Mouse (Mus musculus): ENCODE measurements at regions not wholly inside any gene's neighbourhood (a gene's known extent, or its start where the extent isn't known, plus 50 kb on each side); places are given as distances from the start of the nearest gene placed in this dataset.

- no peak for ATAC-seq (replicated peaks in 1 of 2; ENCODE audit: insufficient read depth in 1 of 2, low FRiP score in 2 of 2, low TSS enrichment in 1 of 2, low read depth in 1 of 2, poor library complexity in 2 of 2, severe bottlenecking in 2 of 2)
Observed at GRCm38 (mm10) chr2:171718855-171719254, 324.4 kb downstream of the Cbln4 start.

DNA sequence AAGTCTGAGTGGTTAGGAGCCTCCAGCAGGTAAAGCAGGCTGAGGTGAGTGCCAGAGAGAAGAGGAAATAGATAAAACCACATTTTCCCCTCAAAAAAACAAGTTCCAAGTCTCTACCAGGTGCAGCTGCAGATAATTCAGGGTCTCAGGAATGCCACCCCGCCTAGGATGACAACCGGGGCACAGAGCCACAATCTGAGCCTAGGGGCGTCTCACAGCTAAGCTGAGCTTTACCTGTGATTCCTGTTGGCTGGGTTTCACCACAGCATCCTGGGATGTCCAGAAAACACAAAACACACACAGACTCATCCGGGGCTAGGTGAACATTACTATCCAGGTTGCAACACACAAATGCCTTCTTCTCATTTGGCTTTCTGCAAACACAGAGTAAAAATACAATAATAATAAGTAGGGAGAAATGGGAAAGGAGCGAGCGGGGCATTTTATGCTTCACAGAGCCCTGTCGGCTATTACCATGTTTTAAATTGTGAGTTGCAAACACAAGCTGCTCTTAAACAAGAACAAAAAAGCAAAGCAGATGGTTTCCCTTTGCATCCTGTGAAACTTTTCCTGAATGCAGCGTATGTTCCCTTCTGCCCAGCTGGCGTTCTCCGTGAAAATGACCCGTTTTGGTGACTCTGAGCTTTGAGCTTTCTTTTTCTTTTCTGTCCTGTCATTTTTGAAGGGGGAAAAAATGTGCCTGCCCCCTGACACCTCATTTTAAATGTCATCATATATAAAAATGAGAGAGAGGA is 330.3 kb downstream of the Cbln4 start:
- no peak for ATAC-seq (replicated peaks in 1 of 2; ENCODE audit: insufficient read depth in 1 of 2, low FRiP score in 2 of 2, low TSS enrichment in 1 of 2, low read depth in 1 of 2, poor library complexity in 2 of 2, severe bottlenecking in 2 of 2)

DNA sequence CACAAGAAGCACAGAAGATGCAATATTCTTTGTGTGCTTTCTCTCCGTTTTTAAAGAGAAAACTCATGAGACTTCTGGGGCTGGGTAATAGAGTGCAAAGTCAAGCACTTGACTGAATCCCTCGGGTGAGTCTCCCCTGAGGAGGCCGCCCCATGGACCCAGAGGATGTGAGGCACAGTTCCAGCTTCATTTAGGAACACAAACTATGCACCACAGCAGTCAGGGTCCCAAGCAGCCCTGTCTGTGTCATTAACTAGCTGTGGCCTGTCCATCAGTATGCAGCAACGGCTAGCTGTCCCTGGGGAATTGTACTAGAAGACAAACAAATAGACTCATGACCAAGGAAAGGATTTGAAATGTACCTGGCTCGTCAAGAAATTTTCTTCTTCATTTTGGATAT is 349.7 kb downstream of the Cbln4 start:
- no peak for ATAC-seq (replicated peaks in 1 of 2; ENCODE audit: insufficient read depth in 1 of 2, low FRiP score in 2 of 2, low TSS enrichment in 1 of 2, low read depth in 1 of 2, poor library complexity in 2 of 2, severe bottlenecking in 2 of 2)

GRCm38 (mm10) chr2:171690781-171691180 is 352.5 kb downstream of the Cbln4 start:
- no peak for ATAC-seq (replicated peaks in 1 of 2; ENCODE audit: insufficient read depth in 1 of 2, low FRiP score in 2 of 2, low TSS enrichment in 1 of 2, low read depth in 1 of 2, poor library complexity in 2 of 2, severe bottlenecking in 2 of 2)

- no peak for ATAC-seq (replicated peaks in 1 of 2; ENCODE audit: insufficient read depth in 1 of 2, low FRiP score in 2 of 2, low TSS enrichment in 1 of 2, low read depth in 1 of 2, poor library complexity in 2 of 2, severe bottlenecking in 2 of 2)
Observed at GRCm38 (mm10) chr2:171689102-171689501, 354.2 kb downstream of the Cbln4 start.

DNA sequence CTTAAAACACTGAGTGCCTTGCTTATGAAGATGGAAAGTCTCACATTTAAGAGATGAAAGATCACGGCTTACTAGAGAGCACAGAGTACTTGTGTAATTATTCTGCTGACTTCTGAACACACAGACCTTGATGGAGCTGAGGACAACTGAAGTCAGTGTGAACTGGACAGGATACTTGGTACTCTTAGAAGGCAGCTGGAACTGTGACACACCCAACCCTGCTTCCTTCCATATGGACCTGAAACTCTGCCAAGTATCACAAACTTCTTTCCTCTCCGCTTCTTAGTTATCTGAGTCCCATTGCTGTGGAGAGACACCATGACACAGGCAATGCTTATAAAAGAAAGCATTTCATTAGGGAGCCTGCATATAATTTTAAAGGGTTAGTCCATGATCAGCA is 365.3 kb downstream of the Cbln4 start:
- ATAC-seq (replicated peaks in 1 of 2; ENCODE audit: insufficient read depth in 1 of 2, low FRiP score in 2 of 2, low TSS enrichment in 1 of 2, low read depth in 1 of 2, poor library complexity in 2 of 2, severe bottlenecking in 2 of 2): no peak

DNA sequence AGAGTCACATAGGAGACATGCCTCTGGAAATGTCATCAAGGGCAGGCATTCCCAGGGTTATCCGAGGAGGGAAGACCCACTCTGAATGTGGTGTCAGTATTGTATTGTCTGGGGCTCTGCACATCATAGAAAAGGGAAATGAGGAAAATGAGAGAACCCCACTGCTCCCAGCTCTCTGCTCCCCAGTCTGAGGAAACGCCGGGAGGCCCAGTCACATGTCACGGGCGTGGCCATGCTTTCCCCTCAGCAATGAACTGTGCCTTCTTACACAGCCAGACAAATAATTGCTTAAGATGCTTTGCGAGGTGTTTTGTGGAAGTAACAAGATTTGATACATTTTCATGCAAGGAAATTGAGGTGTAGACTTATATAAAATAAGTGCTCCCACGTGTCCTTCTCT is 366.1 kb downstream of the Cbln4 start:
- no peak for ATAC-seq (replicated peaks in 1 of 2; ENCODE audit: insufficient read depth in 1 of 2, low FRiP score in 2 of 2, low TSS enrichment in 1 of 2, low read depth in 1 of 2, poor library complexity in 2 of 2, severe bottlenecking in 2 of 2)

- no peak for ATAC-seq (replicated peaks in 1 of 2; ENCODE audit: insufficient read depth in 1 of 2, low FRiP score in 2 of 2, low TSS enrichment in 1 of 2, low read depth in 1 of 2, poor library complexity in 2 of 2, severe bottlenecking in 2 of 2)
Observed at GRCm38 (mm10) chr2:171676083-171676482, 367.2 kb downstream of the Cbln4 start.

GRCm38 (mm10) chr2:171675411-171675810 is 367.9 kb downstream of the Cbln4 start:
- no peak for ATAC-seq (replicated peaks in 1 of 2; ENCODE audit: insufficient read depth in 1 of 2, low FRiP score in 2 of 2, low TSS enrichment in 1 of 2, low read depth in 1 of 2, poor library complexity in 2 of 2, severe bottlenecking in 2 of 2)

- no peak for ATAC-seq (replicated peaks in 1 of 2; ENCODE audit: insufficient read depth in 1 of 2, low FRiP score in 2 of 2, low TSS enrichment in 1 of 2, low read depth in 1 of 2, poor library complexity in 2 of 2, severe bottlenecking in 2 of 2)
Observed at GRCm38 (mm10) chr2:171670945-171671547, 372.2 kb downstream of the Cbln4 start.

GRCm38 (mm10) chr2:171668791-171669645 is 374.2 kb downstream of the Cbln4 start:
- no peak for ATAC-seq (replicated peaks in 1 of 2; ENCODE audit: insufficient read depth in 1 of 2, low FRiP score in 2 of 2, low TSS enrichment in 1 of 2, low read depth in 1 of 2, poor library complexity in 2 of 2, severe bottlenecking in 2 of 2)

- no peak for ATAC-seq (replicated peaks in 1 of 2; ENCODE audit: insufficient read depth in 1 of 2, low FRiP score in 2 of 2, low TSS enrichment in 1 of 2, low read depth in 1 of 2, poor library complexity in 2 of 2, severe bottlenecking in 2 of 2)
Observed at GRCm38 (mm10) chr2:171662571-171662970, 380.7 kb downstream of the Cbln4 start.

DNA sequence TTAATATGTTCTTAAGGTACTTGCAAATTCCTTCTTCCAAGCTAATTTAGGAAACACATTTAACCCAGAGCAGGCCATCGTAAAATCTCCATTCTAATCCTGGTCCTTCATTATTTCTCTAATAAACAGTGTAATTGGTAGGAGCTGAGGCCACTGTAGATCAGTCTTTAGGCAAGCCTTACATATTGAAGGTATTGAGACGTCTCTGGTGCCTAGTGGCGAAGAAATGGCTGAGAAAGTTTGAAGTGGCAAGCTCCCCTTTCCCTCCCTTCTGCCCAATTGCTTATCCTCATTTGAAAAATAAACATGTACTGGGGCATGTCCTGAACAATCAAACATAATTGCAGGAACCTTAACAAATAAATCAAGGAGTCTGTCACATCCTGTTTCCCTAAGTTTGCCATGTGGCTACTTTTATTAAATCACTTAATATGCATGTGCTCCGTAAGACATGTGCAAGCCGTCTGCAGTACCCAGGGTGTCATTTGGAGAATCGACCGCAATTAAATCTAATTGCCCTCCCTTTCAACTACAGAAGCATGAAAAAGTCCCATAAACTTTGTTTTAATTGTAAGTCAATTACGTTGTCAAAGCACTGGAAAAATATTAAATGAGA is 381.3 kb downstream of the Cbln4 start:
- no peak for ATAC-seq (replicated peaks in 1 of 2; ENCODE audit: insufficient read depth in 1 of 2, low FRiP score in 2 of 2, low TSS enrichment in 1 of 2, low read depth in 1 of 2, poor library complexity in 2 of 2, severe bottlenecking in 2 of 2)

DNA sequence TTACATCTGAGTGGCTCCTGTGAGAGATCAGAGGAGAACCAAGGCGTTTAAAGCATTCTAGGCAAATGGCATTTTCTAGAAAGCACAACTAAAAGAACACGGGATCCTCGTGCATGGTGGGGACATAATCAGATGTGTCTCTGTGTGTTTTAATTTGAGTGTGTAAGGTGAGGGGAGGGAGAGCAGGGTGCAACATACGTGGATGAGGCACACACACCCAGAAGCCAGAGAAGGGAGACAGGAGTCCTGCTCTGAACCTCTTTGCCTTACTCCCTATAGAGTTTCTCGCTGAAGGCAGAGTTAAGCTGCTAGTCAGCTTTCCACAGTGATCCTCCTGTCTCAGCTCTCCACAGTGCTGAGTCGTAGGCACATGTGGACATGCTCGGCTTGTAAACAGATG is 386.1 kb downstream of the Cbln4 start:
- ATAC-seq (replicated peaks in 1 of 2; ENCODE audit: insufficient read depth in 1 of 2, low FRiP score in 2 of 2, low TSS enrichment in 1 of 2, low read depth in 1 of 2, poor library complexity in 2 of 2, severe bottlenecking in 2 of 2): no peak

- no peak for ATAC-seq (replicated peaks in 1 of 2; ENCODE audit: insufficient read depth in 1 of 2, low FRiP score in 2 of 2, low TSS enrichment in 1 of 2, low read depth in 1 of 2, poor library complexity in 2 of 2, severe bottlenecking in 2 of 2)
Observed at GRCm38 (mm10) chr2:171641730-171642129, 401.5 kb downstream of the Cbln4 start.

GRCm38 (mm10) chr2:171640478-171640877 is 402.8 kb downstream of the Cbln4 start:
- ATAC-seq (replicated peaks in 1 of 2; ENCODE audit: insufficient read depth in 1 of 2, low FRiP score in 2 of 2, low TSS enrichment in 1 of 2, low read depth in 1 of 2, poor library complexity in 2 of 2, severe bottlenecking in 2 of 2): no peak

DNA sequence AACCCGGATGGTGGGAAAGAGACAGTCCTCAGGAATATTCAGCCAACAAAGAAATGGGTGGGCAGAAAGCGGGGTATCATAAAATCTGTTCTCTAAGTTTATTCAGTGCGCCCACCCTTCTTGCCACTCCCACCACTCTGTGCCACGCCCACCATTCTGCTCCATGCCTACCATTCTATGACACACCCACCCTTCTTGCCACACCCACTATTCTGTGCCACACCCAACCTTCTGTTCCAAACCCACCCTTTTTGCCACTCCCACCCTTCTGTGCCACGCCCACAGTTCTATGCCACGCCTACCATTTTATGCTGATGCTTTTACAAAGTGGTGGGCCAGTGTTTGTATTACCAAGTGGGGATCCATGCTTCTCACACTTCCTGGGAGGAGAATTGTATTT is 404.3 kb downstream of the Cbln4 start:
- no peak for ATAC-seq (replicated peaks in 1 of 2; ENCODE audit: insufficient read depth in 1 of 2, low FRiP score in 2 of 2, low TSS enrichment in 1 of 2, low read depth in 1 of 2, poor library complexity in 2 of 2, severe bottlenecking in 2 of 2)

DNA sequence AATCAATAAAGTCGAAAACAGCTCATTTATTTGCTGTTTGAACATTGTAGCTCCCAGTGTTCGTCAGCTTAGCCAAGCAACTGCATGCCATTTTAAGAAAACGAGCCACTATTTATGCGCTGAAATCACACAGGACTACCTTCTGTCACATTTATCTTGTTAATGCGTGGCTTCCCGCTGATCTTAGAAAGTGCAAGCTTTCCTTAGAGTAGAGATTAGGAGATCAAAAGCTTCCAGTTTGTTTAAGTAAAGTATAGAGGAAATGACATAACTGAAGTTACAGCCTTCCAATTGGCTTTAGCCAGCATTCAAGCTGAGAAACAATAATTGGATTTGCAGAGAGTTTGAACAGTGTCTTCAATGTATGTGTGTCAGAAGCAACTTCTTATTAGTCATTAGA is 406.4 kb downstream of the Cbln4 start:
- no peak for ATAC-seq (replicated peaks in 1 of 2; ENCODE audit: insufficient read depth in 1 of 2, low FRiP score in 2 of 2, low TSS enrichment in 1 of 2, low read depth in 1 of 2, poor library complexity in 2 of 2, severe bottlenecking in 2 of 2)
